Mouse (Mus musculus) granulocyte monocyte progenitor cell, adult 5-6 weeks (primary cell): ENCODE data around the gene Akap13. TPM values are rescaled to one million over a fixed set of nuclear protein-coding genes. Genes with fewer than 3 reads are reported as not detected.

Experiments
- total RNA-seq, 2 experiments: library from RNA; stranded (forward) in 1 of 2; stranded (reverse) in 1 of 2; fragments of 200-712, 200-1000 nt in 1 of 2; fragments of >200 nt in 1 of 2; fragmentation: Nextera tagmentation in 1 of 2; gene quantifications; 2 replicates each; pipeline ENCODE4 v1.2.3; 2014 to 2017

Gene Akap13
- total RNA-seq, 2 experiments from 2014 or later, result 101 to 178 TPM

Other genes with a start within 250 kb of the Akap13 start
- gene Sv2b, start 146.3 kb upstream of the Akap13 start, total RNA-seq (2014; fragmentation: Nextera tagmentation), result not detected in 2 replicates
- gene Sv2b, start 146.3 kb upstream of the Akap13 start, total RNA-seq (2017), result not detected in 2 replicates